Mouse (Mus musculus): Measurements from ENCODE around the gene Surf4.

Surf4 gene

GRCm38 (mm10) chr2:26933304-26934055 is at the start of gene Surf4, which contains the start of gene Stkld1:
Surf4 (minus strand) TSS chr2:26933928.
Stkld1 (plus strand) TSS chr2:26934047.
- in situ Hi-C loops (cut with MboI; ENCODE audit: low sequenced_read_pairs): no loop called here

DNA sequence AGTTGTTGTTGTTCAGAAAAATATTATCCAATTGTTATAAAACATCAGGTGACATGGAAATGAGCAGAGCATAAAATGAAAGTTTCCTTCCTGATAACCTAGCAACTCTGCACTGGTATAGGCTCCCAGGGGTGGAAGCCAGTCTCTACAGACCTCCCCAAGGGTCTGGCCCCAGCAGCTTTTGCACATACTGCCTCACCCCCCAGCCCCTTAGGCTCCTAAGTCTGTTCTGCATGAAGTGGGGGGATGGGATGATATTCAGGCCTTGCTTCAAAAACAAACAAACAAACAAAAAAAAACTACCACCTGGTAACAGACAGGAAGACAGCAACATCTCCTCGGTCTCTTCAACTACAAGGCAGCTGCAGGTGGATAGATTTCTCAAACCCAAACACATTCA is 46.6 kb upstream of the Surf4 start:
- in situ Hi-C loops (cut with MboI; ENCODE audit: low sequenced_read_pairs): no loop called here

- in situ Hi-C loops (cut with MboI; ENCODE audit: low sequenced_read_pairs): no loop called here
Measured at GRCm38 (mm10) chr2:26973960-26974359, 40.2 kb upstream of the Surf4 start.

- in situ Hi-C loops (cut with MboI; ENCODE audit: low sequenced_read_pairs): no loop called here
Measured at GRCm38 (mm10) chr2:26973116-26973515, 39.4 kb upstream of the Surf4 start, which contains the start of gene Adamts13. Adamts13 (plus strand) TSS chr2:26973416.

GRCm38 (mm10) chr2:26967262-26967661 is 33.5 kb upstream of the Surf4 start:
- in situ Hi-C loops (cut with MboI; ENCODE audit: low sequenced_read_pairs): no loop called here

- in situ Hi-C loops (cut with MboI; ENCODE audit: low sequenced_read_pairs): no loop called here
Measured at GRCm38 (mm10) chr2:26964724-26965370, 31.1 kb upstream of the Surf4 start.

DNA sequence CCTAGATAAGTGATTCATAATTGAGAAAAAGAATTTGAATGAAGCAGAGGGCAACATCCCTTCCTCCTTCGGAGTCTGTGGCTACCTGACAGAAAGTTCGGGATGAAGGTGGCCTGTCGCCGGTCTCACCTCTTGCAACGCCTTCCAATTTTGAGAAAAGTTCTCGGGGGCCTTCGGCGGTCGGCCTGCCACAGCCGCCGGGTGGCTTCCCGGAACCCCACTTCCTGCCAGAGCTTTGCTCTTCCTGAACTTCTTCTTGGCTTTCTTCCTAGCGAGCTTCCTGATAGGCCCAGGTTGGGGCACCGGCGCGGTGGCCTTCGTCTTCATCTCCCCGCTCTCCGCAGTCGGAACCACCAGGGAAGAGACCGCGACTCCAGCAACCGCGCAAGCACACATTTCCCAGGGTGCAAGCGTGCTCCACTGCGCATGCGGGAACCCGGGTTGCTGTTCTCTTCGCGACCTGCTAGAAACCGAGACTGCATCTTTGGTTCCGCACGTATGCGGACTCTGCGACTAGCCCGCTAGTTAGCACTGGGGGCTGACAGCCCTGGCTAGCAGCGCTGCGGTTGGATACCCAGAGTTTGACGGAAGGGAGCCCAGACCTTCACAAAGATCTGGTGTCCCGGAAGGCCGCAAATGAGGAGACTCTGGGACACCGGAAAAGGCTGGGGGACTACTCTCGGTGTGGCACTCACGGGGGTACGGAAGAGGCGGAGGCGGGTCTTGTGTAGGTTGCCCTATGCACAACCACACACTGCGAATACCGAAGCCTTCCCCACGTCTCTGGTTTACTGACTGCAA is 30.4 kb upstream of the Surf4 start, which contains the start of gene Rexo4:
TSS of gene Rexo4 (minus strand) at position 464 of the 801 bp plus-strand sequence.
- in situ Hi-C loops (cut with MboI; ENCODE audit: low sequenced_read_pairs): no loop called here

- in situ Hi-C loops (cut with MboI; ENCODE audit: low sequenced_read_pairs): no loop called here
Measured at GRCm38 (mm10) chr2:26960756-26961155, 27.0 kb upstream of the Surf4 start.

DNA sequence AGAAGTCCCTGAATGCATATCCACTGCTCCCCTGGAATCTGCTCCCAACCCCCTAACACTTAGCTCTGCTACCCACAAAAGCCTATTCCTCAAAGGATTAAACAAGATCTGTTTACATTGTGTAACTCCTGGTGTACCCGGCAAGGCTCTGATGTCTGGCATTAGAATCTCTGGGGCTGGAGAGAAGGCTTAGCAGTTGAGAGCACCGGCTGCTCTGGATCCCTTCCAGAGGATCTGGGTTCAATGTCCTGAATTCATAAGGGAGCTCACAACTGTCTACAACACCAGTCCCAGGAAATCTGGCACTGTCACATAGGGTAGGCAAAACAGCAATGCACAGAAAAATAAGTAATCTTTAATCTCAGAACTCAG is 23.7 kb upstream of the Surf4 start:
- in situ Hi-C loops (cut with MboI; ENCODE audit: low sequenced_read_pairs): no loop called here

DNA sequence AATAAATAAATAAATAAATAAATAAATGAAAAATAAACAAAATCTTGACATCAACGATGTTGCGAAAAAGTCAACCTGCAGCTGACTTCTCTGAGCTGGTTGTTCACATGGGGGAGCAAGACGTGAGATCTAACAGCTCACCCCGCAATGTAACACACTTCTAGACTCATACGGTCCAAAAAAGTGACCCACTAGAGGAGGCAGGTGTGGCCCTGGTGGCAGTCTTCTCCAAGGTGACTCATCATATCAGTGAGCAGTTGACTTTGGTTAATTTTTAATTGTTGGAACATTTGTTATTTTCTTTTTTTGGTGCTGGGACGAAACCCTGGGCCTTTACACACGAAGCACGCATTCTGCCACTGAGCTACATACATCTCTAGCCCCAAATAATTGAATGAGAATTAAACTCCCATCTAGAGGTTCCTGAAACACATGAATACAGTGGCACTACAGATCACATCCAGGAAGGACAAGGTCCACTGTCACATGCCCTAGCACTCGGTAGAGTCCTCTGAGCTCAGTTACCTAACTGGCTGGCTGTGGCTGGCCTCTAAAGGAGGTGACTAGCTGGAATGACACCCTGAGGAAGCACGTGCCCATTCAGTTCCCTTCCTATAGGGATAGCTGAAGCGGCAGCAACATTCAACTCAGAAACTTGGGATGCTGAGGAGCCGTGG is 23.2 kb upstream of the Surf4 start:
- in situ Hi-C loops (cut with MboI; ENCODE audit: low sequenced_read_pairs): no loop called here

DNA sequence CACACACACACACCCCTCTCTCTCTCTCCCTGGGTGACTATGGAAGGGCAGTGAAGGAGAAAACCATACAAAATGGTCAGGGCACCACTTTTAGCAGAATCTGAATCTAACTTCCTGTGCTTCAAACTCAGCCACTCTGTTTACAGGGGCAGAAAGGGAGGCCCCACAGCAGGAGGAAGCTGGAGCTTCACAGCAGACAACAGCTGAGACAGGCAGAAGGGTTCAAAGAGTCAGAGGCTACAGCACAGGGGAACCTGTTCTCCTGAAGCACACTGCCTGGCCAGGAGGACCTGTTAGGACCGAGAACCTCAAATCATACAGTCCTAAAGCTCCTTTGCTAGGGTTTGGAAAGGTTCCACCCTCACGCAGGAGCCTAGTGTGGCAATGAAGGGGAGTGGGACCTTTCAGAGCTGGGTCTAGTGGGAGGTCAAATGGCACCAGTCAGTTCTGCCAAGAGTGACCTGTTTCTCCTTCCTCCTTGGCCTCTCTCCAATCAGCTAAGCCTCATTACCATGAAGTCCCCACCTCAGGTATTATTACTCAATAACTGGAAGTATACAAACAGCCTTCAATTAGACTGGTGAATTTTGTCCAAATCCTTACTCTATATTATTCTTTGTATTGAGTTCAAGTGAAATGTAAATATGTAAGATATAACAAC is 21.1 kb upstream of the Surf4 start:
- in situ Hi-C loops (cut with MboI; ENCODE audit: low sequenced_read_pairs): no loop called here

DNA sequence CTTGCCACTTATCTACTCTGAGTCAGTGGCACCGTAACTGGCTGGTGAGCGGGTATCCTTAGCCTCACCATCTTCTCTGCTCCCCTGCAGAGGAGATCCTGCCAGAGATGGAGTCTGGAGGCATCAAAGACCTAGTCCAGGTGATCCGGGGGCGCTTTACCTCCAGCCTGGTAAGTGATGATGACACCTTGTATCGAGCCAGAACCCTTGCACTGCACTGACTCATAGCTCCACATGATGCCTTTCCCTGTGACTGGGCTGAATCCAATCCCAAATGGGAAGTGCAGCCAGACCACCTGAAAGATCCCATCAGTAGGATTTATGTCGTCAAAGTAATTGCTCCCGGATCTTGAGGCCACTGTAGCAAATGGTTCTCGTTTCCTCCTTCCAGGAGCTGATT is 19.1 kb upstream of the Surf4 start:
- in situ Hi-C loops (cut with MboI; ENCODE audit: low sequenced_read_pairs): no loop called here

DNA sequence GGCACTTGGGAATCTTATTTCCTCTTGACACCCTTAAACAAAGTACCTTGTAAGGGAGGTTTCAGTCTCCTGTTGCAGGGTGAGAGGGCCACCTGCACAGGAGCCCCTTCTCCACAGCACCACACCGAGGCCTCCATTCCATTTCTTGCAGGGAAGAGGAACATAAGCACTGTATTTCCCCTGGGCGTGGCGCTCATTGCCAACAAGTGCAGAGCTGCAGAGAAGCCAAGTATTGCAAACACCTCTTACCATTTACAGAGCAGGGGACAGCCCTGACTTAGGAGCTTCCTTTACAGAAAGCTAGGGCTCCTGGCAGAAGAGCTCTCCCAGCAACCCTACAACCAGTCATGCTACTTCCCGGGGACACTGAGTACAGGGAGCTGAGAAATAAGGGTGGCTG is 18.5 kb upstream of the Surf4 start:
- in situ Hi-C loops (cut with MboI; ENCODE audit: low sequenced_read_pairs): no loop called here

- in situ Hi-C loops (cut with MboI; ENCODE audit: low sequenced_read_pairs): no loop called here
Measured at GRCm38 (mm10) chr2:26951346-26951905, 17.7 kb upstream of the Surf4 start.

DNA sequence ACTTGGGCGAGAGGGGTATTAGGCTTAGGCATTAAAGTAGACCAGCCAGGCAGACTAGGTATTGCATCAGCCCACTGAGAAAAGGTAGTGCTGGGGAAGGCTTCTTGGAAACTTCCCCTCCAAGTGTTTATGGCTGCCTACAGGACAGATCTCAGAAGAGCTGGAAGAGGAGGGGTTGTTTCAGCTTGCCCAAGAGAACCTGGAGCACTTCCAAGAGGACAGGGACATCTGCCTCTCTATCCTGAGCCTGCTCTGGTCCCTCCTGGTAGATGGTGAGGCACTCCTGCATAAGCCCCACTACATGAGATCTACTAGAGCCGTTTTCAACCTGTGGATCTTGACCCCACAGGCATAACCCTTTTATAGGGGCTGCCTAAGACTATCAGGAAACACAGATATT is 16.7 kb upstream of the Surf4 start:
- in situ Hi-C loops (cut with MboI; ENCODE audit: low sequenced_read_pairs): no loop called here

DNA sequence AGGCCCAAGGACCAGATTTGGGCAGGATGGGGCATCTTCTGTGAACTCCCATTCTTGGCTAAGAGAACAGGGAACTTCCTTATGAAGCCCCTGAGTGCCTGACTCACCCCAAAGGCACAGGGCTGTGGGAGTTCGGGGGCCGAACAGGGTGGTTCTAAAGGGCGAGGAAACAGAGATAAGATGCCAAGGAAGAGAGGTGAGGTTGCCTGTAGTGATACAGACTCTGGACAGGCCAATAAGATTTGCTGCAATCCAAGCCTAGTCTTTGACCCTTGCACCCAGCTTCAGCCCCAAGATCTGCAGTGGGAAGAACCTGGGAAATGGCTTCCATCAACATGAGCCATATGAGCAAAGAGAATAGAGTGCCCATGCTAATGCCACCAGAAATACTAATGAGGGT is 9.5 kb upstream of the Surf4 start:
- in situ Hi-C loops (cut with MboI; ENCODE audit: low sequenced_read_pairs): no loop called here

- in situ Hi-C loops (cut with MboI; ENCODE audit: low sequenced_read_pairs): no loop called here
Measured at GRCm38 (mm10) chr2:26941539-26941938, 7.8 kb upstream of the Surf4 start.

DNA sequence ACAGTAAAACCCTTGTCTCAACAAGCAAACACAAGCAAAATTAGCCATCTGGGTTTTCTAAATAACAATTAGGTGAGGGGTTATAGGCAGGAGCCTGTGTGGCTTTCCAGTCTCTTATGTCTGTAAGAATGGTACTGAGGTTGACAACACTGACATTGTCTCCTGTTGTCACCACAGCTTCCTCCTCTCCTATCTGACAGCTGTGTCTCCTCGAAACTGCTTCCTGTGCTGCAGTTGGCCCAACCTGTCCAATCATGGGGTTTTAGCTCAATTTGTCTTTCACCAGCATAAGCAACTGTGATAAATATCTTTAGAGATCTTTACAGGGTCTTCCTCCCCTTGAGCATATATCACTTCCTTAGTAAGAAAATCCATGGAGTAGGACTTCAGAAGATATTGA is 2.7 kb upstream of the Surf4 start:
- in situ Hi-C loops (cut with MboI; ENCODE audit: low sequenced_read_pairs): no loop called here

DNA sequence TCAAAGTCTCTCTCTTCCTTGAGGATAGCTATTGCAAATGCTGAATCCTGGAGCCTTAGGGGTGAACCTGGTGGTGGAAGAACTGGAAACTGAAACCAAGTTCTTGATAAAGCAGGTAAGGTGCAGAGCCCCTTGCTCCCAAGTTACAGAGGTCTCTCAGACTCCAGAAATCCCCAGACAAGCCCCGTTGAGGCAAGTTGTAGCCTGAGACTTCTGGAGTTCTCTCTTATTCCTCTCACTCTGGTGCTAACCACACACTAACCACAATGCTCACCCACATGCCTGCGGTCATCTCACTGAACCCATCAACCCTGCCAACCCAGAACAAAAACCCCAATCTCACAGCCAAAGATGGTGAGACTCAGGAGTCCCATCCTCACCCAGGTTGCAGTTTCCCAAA is 1.6 kb upstream of the Surf4 start:
- in situ Hi-C loops (cut with MboI; ENCODE audit: low sequenced_read_pairs): no loop called here

Measured in CH12F3 (cell line).